Mouse (Mus musculus) thymus, adult 2 months (tissue): ENCODE measurements around the gene Cidec.

Source experiments
- CTCF ChIP-seq: fragments of 200-500 bp; IDR thresholded peaks from 2 replicates; pipeline ENCODE4 v1.5.1; 2012; ENCODE audit warnings: mild to moderate bottlenecking, control low read depth, low read length, moderate library complexity, borderline replicate concordance; ENCODE audit not compliant: control insufficient read depth, poor library complexity, insufficient read depth; ENCODE audit errors: extremely low read depth
- POLR2A ChIP-seq: fragments of 200-500 bp; IDR thresholded peaks from 2 replicates; pipeline ENCODE4 v1.6.1; 2012; ENCODE audit warnings: mild to moderate bottlenecking, low read length, control low read depth, moderate library complexity; ENCODE audit not compliant: control insufficient read depth, poor library complexity, insufficient read depth; ENCODE audit errors: extremely low read depth

- TF ChIP-seq CTCF (no peak), POLR2A (no peak)
Observed at GRCm38 (mm10) chr6:113426696-113427095, 8.9 kb downstream of the Cidec start.
